Mouse (Mus musculus): ENCODE results near the gene Cnih4. TPM values are rescaled to one million over a fixed set of nuclear protein-coding genes. Genes with fewer than 3 reads are reported as not detected.

The Cnih4 gene
- polyA plus RNA-seq, 1 experiment from 2014 or later = 111 TPM

GRCm38 (mm10) chr1:181214296-181215035, 70.0 kb downstream of the Cnih4 start:
- no peak for DNase-seq (ENCODE audit: low spot score)
- Histone ChIP-seq H3K27ac (replicated peaks) (no peak overlapping the region), H3K4me3 (no peak overlapping the region), H3K9me3 (no peaks in the 10 kb centered on the region), H3K27me3 (replicated peaks; ENCODE audit: low read depth, poor library complexity, severe bottlenecking) (no peaks in the 10 kb centered on the region), H3K36me3 (replicated peaks) (no peaks in the 10 kb centered on the region), H3K4me1 (peaks cover 24% of the 10 kb centered on the region)
- WGBS = 88% methylated on average over 8 of the region's 8 CpGs

- Histone ChIP-seq H3K4me1 (peaks cover 13% of the 10 kb centered on the region), H3K36me3 (replicated peaks) (no peaks in the 10 kb centered on the region), H3K4me3 (no peak overlapping the region), H3K27ac (replicated peaks) (peak overlapping the region; percentile 35; the same call in 1 of the 2 replicates), H3K9me3 (no peaks in the 10 kb centered on the region), H3K27me3 (replicated peaks; ENCODE audit: low read depth, poor library complexity, severe bottlenecking) (no peaks in the 10 kb centered on the region)
- DNase-seq (ENCODE audit: low spot score) = no peak
- 63% methylated on average over 4 of the region's 4 CpGs for WGBS
These were observed 71.8 kb downstream of the Cnih4 start for GRCm38 (mm10) chr1:181216315-181216714.

Other genes with a start within 250 kb of the Cnih4 start
- gene Pycr2, start 240.4 kb upstream of the Cnih4 start, polyA plus RNA-seq (2016; fragmentation: Nextera tagmentation; extraction: Ambion mirVana) = 141 and 149 TPM in 2 replicates
- gene Lefty1, start 209.7 kb upstream of the Cnih4 start, polyA plus RNA-seq (2016; fragmentation: Nextera tagmentation; extraction: Ambion mirVana) = 0.11 and 0.39 TPM in 2 replicates
- gene Tmem63a, start 202.3 kb upstream of the Cnih4 start, polyA plus RNA-seq (2016; fragmentation: Nextera tagmentation; extraction: Ambion mirVana) = 2.4 and 4.3 TPM in 2 replicates
- 0.41 and 0.46 TPM in 2 replicates for gene Ephx1, start 123.8 kb upstream of the Cnih4 start, polyA plus RNA-seq (2016; fragmentation: Nextera tagmentation; extraction: Ambion mirVana)
- gene 9130409I23Rik, start 93.5 kb upstream of the Cnih4 start, polyA plus RNA-seq (2016; fragmentation: Nextera tagmentation; extraction: Ambion mirVana) = not detected in 2 replicates
- gene Nvl, start 489 bp upstream of the Cnih4 start, polyA plus RNA-seq (2016; fragmentation: Nextera tagmentation; extraction: Ambion mirVana) = 45.2 and 49.5 TPM in 2 replicates
- 30.3 and 30.9 TPM in 2 replicates for gene Wdr26, start 67.3 kb downstream of the Cnih4 start, polyA plus RNA-seq (2016; fragmentation: Nextera tagmentation; extraction: Ambion mirVana)
- 0.24 and 0.57 TPM in 2 replicates for gene Cnih3, start 207.9 kb downstream of the Cnih4 start, polyA plus RNA-seq (2016; fragmentation: Nextera tagmentation; extraction: Ambion mirVana)

Data from embryonic facial prominence, embryonic 10.5 days (tissue).